Mouse (Mus musculus) C2C12 (cell line): Measurements from ENCODE around the gene Mrpl57. TPM values are rescaled to one million over a fixed set of nuclear protein-coding genes. Genes with fewer than 3 reads are reported as not detected.
"Not testable (repeated sequence)": the region's sequence is repeated elsewhere in the genome, so short reads cannot be mapped to it uniquely, and the experiment has no call there.

Source experiments
- H3K27me3 ChIP-seq: one replicate; pipeline ENCODE4 v1.6.1; 2011; ENCODE audit not compliant: control insufficient read depth, insufficient read depth, insufficient read length
- H3K36me3 ChIP-seq: one replicate; pipeline ENCODE4 v1.6.1; 2011; ENCODE audit not compliant: control insufficient read depth, insufficient read depth
- H3K4me3 ChIP-seq: one replicate; pipeline ENCODE4 v1.5.1; 2011; ENCODE audit warnings: mild to moderate bottlenecking, control low read depth; ENCODE audit not compliant: poor library complexity, insufficient read depth, severe bottlenecking
- H3K79me2 ChIP-seq: one replicate; pipeline ENCODE4 v1.6.1; 2011; ENCODE audit not compliant: control insufficient read depth, insufficient read depth
- H3K79me3 ChIP-seq: one replicate; pipeline ENCODE4 v1.6.1; 2011; ENCODE audit warnings: low read depth, control low read depth
- H3ac ChIP-seq: one replicate; pipeline ENCODE3; 2011; ENCODE audit warnings: low read depth; ENCODE audit not compliant: control insufficient read depth, insufficient read length
- CEBPB ChIP-seq: IDR thresholded peaks from one replicate; pipeline ENCODE4 v1.6.1; 2011; ENCODE audit warnings: low read depth, mild to moderate bottlenecking, control low read depth, moderate library complexity
- CTCF ChIP-seq: IDR thresholded peaks from one replicate; pipeline ENCODE4 v1.5.1; 2011; ENCODE audit not compliant: control insufficient read depth, insufficient read depth, insufficient read length
- FOSL1 ChIP-seq: IDR thresholded peaks from one replicate; pipeline ENCODE4 v1.8.0; 2011; ENCODE audit warnings: mild to moderate bottlenecking, low read length; ENCODE audit not compliant: poor library complexity, insufficient read depth, severe bottlenecking
- MAX ChIP-seq: IDR thresholded peaks from one replicate; pipeline ENCODE4 v1.6.1; 2011; ENCODE audit warnings: mild to moderate bottlenecking, control low read depth
- MYOD1 ChIP-seq: IDR thresholded peaks from one replicate; pipeline ENCODE4 v1.6.1; 2011; ENCODE audit warnings: low read depth; ENCODE audit not compliant: control insufficient read depth, insufficient read length
- MYOG ChIP-seq: IDR thresholded peaks from one replicate; pipeline ENCODE4 v1.6.1; 2011; ENCODE audit not compliant: control insufficient read depth, insufficient read length; ENCODE audit errors: extremely low read depth
- USF1 ChIP-seq: IDR thresholded peaks from one replicate; pipeline ENCODE4 v1.6.1; 2011; ENCODE audit warnings: low read depth, mild to moderate bottlenecking, control low read depth, moderate library complexity
- polyA plus RNA-seq: library from polyadenylated mRNA; unstranded; fragments of >200 nt; fragmentation: generic; extraction: Trizol; gene quantifications from one replicate; pipeline ENCODE4 v1.2.1, GENCODE M21; 2012; ENCODE audit warnings: missing spikeins

Gene Mrpl57
- polyA plus RNA-seq, 1 experiment: 137 TPM

DNA sequence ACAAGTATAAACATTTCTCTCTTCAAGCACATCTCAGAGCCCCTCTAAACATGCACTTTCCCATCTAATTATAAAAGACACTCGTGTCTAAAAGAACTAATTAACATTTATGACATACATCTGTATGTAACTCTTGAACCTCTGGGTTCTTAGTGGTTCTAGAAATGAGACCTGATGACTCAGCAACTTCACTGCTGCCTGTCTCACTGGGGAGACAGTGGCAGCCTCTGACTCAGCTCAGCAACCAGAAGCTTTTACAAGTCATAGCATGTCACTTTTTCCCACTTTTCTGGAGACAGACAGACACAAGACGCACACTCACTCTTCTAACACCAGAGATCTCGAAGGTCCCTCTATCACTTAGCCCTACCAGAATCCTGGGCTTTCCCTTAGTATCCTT is 24.3 kb downstream of the Mrpl57 start:
- Histone ChIP-seq H3K27me3 (no peaks in the 10 kb centered on the region), H3K79me2 (no peaks in the 10 kb centered on the region), H3K36me3 (peaks cover 4% of the 10 kb centered on the region), H3K79me3 (no peaks in the 10 kb centered on the region), H3ac (no peak overlapping the region), H3K4me3 (no peak overlapping the region)
- TF ChIP-seq CTCF (no peak), MYOG (no peak)

DNA sequence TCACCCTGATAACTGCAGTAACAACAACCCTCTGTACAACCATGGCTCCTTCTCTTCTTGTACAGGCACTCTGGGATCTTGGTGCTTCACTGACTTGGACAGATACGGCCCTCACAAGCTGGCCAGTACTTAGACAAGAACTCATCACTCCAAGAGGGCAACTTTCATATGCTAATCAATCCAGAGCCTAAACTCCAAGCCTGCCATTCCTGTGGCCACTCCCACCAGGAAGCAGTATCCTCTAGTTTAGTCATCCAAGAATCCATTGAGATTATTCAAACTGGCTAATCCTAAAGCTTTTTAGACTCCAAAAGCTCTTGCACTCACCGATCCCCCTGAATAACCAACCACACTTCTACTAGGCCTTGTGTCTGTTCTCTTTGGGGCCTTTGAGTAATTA is 26.9 kb downstream of the Mrpl57 start:
- TF ChIP-seq FOSL1 (no peak), CTCF (no peak), MAX (no peak), MYOD1 (no peak), USF1 (no peak), MYOG (no peak), CEBPB (no peak)
- Histone ChIP-seq H3K27me3 (no peaks in the 10 kb centered on the region), H3K4me3 (no peak overlapping the region), H3ac (no peak overlapping the region), H3K79me2 (no peaks in the 10 kb centered on the region), H3K36me3 (peaks cover 12% of the 10 kb centered on the region), H3K79me3 (no peaks in the 10 kb centered on the region)

DNA sequence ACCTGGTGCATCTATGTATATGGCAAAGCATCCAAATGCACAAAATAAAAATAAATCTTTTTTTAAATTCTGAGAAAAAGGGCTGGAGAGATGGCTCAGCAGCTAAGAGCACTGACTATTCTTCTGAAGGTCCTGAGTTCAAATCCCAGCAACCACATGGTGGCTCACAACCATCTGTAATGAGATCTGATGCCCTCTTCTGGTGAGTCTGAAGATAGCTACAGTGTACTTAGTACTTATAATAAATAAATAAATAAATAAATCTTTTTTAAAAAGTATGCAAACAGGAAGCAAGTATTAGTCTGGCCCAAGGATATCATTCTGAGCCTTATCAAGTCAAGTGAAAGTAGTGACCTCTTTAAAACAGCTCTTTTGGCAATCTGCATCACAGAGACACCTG is 30.0 kb downstream of the Mrpl57 start:
- not testable (repeated sequence) for H3K79me2 ChIP-seq, H3K79me3 ChIP-seq, H3K4me3 ChIP-seq, H3K27me3 ChIP-seq, H3ac ChIP-seq
- H3K36me3 ChIP-seq: peaks cover 12% of the 10 kb centered on the region

DNA sequence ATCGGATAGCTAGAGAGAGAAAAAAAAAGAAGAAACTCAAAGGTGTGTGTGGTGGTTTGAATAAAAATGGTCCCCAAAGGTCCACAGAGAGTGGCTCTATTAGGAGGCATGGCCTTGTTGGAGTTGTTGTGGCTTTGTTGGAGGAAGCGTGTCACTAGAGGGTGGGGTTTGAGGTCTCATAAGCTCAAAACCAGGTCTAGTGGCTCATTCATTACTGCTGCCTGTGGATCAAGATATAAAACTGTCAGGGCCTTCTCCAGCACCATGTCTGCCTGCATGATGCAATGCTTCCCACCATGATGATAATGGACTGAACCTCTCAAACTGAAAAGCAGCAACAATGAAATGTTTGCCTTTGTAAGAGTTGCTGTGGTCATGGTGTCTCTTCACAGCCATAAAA is 32.6 kb downstream of the Mrpl57 start:
- Histone ChIP-seq H3K27me3 (no peaks in the 10 kb centered on the region), H3K79me3 (no peaks in the 10 kb centered on the region), H3ac (no peak overlapping the region), H3K36me3 (peaks cover 8% of the 10 kb centered on the region), H3K4me3 (no peak overlapping the region), H3K79me2 (no peaks in the 10 kb centered on the region)
- TF ChIP-seq CTCF (no peak), MAX (no peak)

DNA sequence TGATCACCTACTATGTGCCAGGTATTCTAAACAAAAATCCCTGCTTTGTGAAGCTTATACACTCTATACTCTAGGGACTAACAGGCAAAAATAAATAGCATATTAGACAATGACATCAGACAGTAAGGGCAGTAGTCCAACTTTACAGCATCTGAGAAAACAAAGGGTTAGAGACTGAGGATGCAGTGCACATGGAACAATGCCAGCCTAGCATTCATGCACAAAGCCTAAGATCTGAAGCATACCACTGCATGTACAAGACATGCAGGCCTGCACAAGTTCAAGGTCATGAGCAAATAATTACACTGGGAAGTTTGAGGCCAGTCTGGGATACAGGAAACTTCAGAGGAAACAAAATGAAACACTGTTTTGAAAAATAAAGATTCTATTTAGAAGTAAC is 33.5 kb downstream of the Mrpl57 start:
- Histone ChIP-seq H3K27me3 (no peaks in the 10 kb centered on the region), H3K36me3 (peaks cover 10% of the 10 kb centered on the region), H3ac (no peak overlapping the region), H3K79me3 (no peaks in the 10 kb centered on the region), H3K79me2 (no peaks in the 10 kb centered on the region), H3K4me3 (no peak overlapping the region)
- TF ChIP-seq MYOD1 (no peak), MAX (no peak), FOSL1 (no peak), MYOG (no peak), CTCF (no peak), USF1 (no peak), CEBPB (no peak)

DNA sequence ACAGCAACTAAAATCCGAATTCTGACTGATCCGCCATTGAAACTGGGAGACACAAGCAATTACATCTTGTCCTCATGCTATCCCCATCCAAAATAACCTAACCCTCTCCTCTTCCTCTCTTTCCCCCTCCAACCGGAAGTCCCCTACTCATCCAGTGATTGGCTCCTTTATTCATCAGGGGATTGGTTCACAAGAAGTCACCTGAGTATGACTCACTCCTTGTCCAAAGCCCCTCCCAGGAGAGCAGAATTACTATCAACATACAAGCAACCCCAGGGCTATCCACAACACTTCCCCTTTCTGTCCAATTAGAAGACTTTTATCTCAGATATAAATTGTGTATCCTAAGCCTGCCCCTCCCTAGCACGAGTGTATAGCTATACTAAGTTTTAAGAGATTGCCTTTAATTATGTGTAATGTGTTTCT is 36.0 kb downstream of the Mrpl57 start:
- Histone ChIP-seq H3K27me3 (no peaks in the 10 kb centered on the region), H3ac (no peak overlapping the region), H3K4me3 (no peak overlapping the region), H3K79me3 (no peaks in the 10 kb centered on the region), H3K36me3 (peaks cover 3% of the 10 kb centered on the region), H3K79me2 (no peaks in the 10 kb centered on the region)
- no peak for TF ChIP-seq MYOG
- TF ChIP-seq FOSL1: no peak
- no peak for TF ChIP-seq USF1
- TF ChIP-seq CEBPB: no peak
- no peak for TF ChIP-seq CTCF
- TF ChIP-seq MAX: no peak
- TF ChIP-seq MYOD1: no peak
